Mouse (Mus musculus): ENCODE results near the gene Vmn1r224.

Vmn1r224 gene

GRCm38 (mm10) chr17:20413846-20414245 lies at the start of gene Vmn1r224:
Vmn1r224 (plus strand) TSS chr17:20414146.
- no peak for DNase-seq

- DNase-seq = no peak
Observed at GRCm38 (mm10) chr17:20399105-20399504, 14.8 kb upstream of the Vmn1r224 start.

GRCm38 (mm10) chr17:20439263-20439662 lies 25.3 kb downstream of the Vmn1r224 start:
- DNase-seq = no peak

DNA sequence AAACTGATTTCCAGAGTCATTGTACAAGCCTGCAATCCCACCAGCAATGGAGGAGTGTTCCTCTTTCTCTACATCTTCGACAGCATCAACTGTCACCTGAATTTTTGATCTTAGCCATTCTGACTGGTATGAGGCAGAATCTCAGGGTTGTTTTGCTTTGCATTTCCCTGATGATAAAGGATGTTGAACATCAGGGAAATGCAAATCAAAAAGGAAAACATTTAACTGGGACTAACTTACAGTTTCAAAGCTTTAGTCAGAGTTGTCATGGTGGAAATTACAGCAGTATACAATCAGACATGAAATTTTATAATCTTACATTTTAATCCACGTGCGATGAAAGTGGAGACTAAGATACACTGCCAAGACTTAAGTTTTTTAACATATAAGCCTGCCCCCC lies 59.4 kb downstream of the Vmn1r224 start:
- no peak for DNase-seq

All from liver (tissue).